Mouse (Mus musculus): ENCODE results near the gene C2cd5.
A peak's percentile ranks its signal among the peaks of the same experiment; 100 is the strongest.

The C2cd5 gene

GRCm38 (mm10) chr6:143067654-143068053, 32.3 kb downstream of the C2cd5 start:
- Histone ChIP-seq H3K27me3 (ENCODE audit: insufficient read depth, low read length) (no peaks in the 10 kb centered on the region), H3K36me3 (ENCODE audit: insufficient read depth, low read length) (peaks cover 44% of the 10 kb centered on the region), H3K9me3 (ENCODE audit: low read length) (no peaks in the 10 kb centered on the region), H3K4me1 (replicated peaks; ENCODE audit: low read depth, low read length) (peaks cover 39% of the 10 kb centered on the region), H3K4me3 (replicated peaks; ENCODE audit: low read length) (no peak overlapping the region)
- TF ChIP-seq POU5F1 (IDR thresholded peaks at IDR 0.05; ENCODE audit: borderline replicate concordance, low read length): no peak
- no peak for TF ChIP-seq CTCF (conservative IDR thresholded peaks at IDR 0.05; ENCODE audit: low read length)
- TF ChIP-seq NANOG (IDR thresholded peaks at IDR 0.05; ENCODE audit: borderline replicate concordance, low read length): no peak

GRCm38 (mm10) chr6:143066859-143067258, 33.1 kb downstream of the C2cd5 start:
- Histone ChIP-seq H3K4me1 (replicated peaks; ENCODE audit: low read depth, low read length) (peaks cover 39% of the 10 kb centered on the region), H3K4me3 (replicated peaks; ENCODE audit: low read length) (no peak overlapping the region)
- TF ChIP-seq CTCF (conservative IDR thresholded peaks at IDR 0.05; ENCODE audit: low read length): no peak
- no peak for TF ChIP-seq POU5F1 (IDR thresholded peaks at IDR 0.05; ENCODE audit: borderline replicate concordance, low read length)
- no peak for TF ChIP-seq NANOG (IDR thresholded peaks at IDR 0.05; ENCODE audit: borderline replicate concordance, low read length)

GRCm38 (mm10) chr6:143064047-143064446, 35.9 kb downstream of the C2cd5 start:
- H3K4me3 ChIP-seq (replicated peaks; ENCODE audit: low read length): no peak overlapping the region
- TF ChIP-seq POU5F1 (IDR thresholded peaks at IDR 0.05; ENCODE audit: borderline replicate concordance, low read length) (no peak), CTCF (conservative IDR thresholded peaks at IDR 0.05; ENCODE audit: low read length) (no peak), NANOG (IDR thresholded peaks at IDR 0.05; ENCODE audit: borderline replicate concordance, low read length) (no peak)
- H3K36me3 ChIP-seq (ENCODE audit: insufficient read depth, low read length): peaks cover 55% of the 10 kb centered on the region
- peaks cover 21% of the 10 kb centered on the region for H3K4me1 ChIP-seq (replicated peaks; ENCODE audit: low read depth, low read length)
- no peaks in the 10 kb centered on the region for H3K27me3 ChIP-seq (ENCODE audit: insufficient read depth, low read length)
- H3K9me3 ChIP-seq (ENCODE audit: low read length): no peaks in the 10 kb centered on the region

More at GRCm38 (mm10) chr6:143066859-143067258, 33.1 kb downstream of the C2cd5 start:
- Histone ChIP-seq H3K36me3 (ENCODE audit: insufficient read depth, low read length) (peaks cover 44% of the 10 kb centered on the region), H3K27me3 (ENCODE audit: insufficient read depth, low read length) (no peaks in the 10 kb centered on the region), H3K9me3 (ENCODE audit: low read length) (no peaks in the 10 kb centered on the region)

GRCm38 (mm10) chr6:143057601-143058000, 42.3 kb downstream of the C2cd5 start:
- H3K4me1 ChIP-seq (replicated peaks; ENCODE audit: low read depth, low read length): peaks cover 8% of the 10 kb centered on the region; the same call in 1 of the 2 replicates
- peaks cover 61% of the 10 kb centered on the region for H3K36me3 ChIP-seq (ENCODE audit: insufficient read depth, low read length)
- no peak for TF ChIP-seq NANOG (IDR thresholded peaks at IDR 0.05; ENCODE audit: borderline replicate concordance, low read length)
- TF ChIP-seq CTCF (conservative IDR thresholded peaks at IDR 0.05; ENCODE audit: low read length): no peak
- no peak for TF ChIP-seq POU5F1 (IDR thresholded peaks at IDR 0.05; ENCODE audit: borderline replicate concordance, low read length)
- H3K4me3 ChIP-seq (replicated peaks; ENCODE audit: low read length): no peak overlapping the region
- no peaks in the 10 kb centered on the region for H3K27me3 ChIP-seq (ENCODE audit: insufficient read depth, low read length)
- no peaks in the 10 kb centered on the region for H3K9me3 ChIP-seq (ENCODE audit: low read length)

- peaks cover 11% of the 10 kb centered on the region for H3K9me3 ChIP-seq (ENCODE audit: low read length)
- TF ChIP-seq CTCF (conservative IDR thresholded peaks at IDR 0.05; ENCODE audit: low read length): no peak
- TF ChIP-seq POU5F1 (IDR thresholded peaks at IDR 0.05; ENCODE audit: borderline replicate concordance, low read length): no peak
- TF ChIP-seq NANOG (IDR thresholded peaks at IDR 0.05; ENCODE audit: borderline replicate concordance, low read length): peak; percentile 95
- H3K36me3 ChIP-seq (ENCODE audit: insufficient read depth, low read length): peaks cover 71% of the 10 kb centered on the region
Observed at GRCm38 (mm10) chr6:143051566-143051965, 48.4 kb downstream of the C2cd5 start.

GRCm38 (mm10) chr6:143049791-143050555, 50.0 kb downstream of the C2cd5 start:
- H3K36me3 ChIP-seq (ENCODE audit: insufficient read depth, low read length): peaks cover 69% of the 10 kb centered on the region
- H3K4me3 ChIP-seq (replicated peaks; ENCODE audit: low read length): no peak overlapping the region
- H3K4me1 ChIP-seq (replicated peaks; ENCODE audit: low read depth, low read length): peaks cover 23% of the 10 kb centered on the region
- H3K27me3 ChIP-seq (ENCODE audit: insufficient read depth, low read length): no peaks in the 10 kb centered on the region
- peaks cover 11% of the 10 kb centered on the region for H3K9me3 ChIP-seq (ENCODE audit: low read length)
- TF ChIP-seq CTCF (conservative IDR thresholded peaks at IDR 0.05; ENCODE audit: low read length): no peak
- TF ChIP-seq POU5F1 (IDR thresholded peaks at IDR 0.05; ENCODE audit: borderline replicate concordance, low read length): no peak
- no peak for TF ChIP-seq NANOG (IDR thresholded peaks at IDR 0.05; ENCODE audit: borderline replicate concordance, low read length)

More at GRCm38 (mm10) chr6:143051566-143051965, 48.4 kb downstream of the C2cd5 start:
- peaks cover 23% of the 10 kb centered on the region for H3K4me1 ChIP-seq (replicated peaks; ENCODE audit: low read depth, low read length)
- no peaks in the 10 kb centered on the region for H3K27me3 ChIP-seq (ENCODE audit: insufficient read depth, low read length)
- no peak overlapping the region for H3K4me3 ChIP-seq (replicated peaks; ENCODE audit: low read length)

DNA sequence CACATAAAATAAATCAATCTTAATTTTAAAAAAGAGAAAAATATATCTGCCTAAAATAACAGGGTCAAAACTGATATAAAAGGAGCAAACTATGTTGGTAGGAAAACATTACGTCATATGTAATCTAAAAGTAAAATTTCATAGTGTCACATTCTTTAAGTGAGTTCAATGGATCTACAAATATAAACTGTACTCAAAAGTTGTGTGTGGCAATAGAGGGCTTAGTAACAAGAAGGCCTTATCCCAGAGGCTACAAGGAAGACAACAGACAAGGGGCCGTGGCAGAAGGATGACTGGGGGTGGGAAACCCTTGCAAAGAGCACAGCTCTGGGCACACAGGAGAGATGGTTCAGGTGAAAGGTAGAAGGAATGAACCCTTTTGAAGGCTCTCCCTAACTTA, 50.8 kb downstream of the C2cd5 start:
- H3K4me1 ChIP-seq (replicated peaks; ENCODE audit: low read depth, low read length): peaks cover 19% of the 10 kb centered on the region
- peaks cover 64% of the 10 kb centered on the region for H3K36me3 ChIP-seq (ENCODE audit: insufficient read depth, low read length)
- TF ChIP-seq POU5F1 (IDR thresholded peaks at IDR 0.05; ENCODE audit: borderline replicate concordance, low read length): no peak
- no peak for TF ChIP-seq NANOG (IDR thresholded peaks at IDR 0.05; ENCODE audit: borderline replicate concordance, low read length)
- TF ChIP-seq CTCF (conservative IDR thresholded peaks at IDR 0.05; ENCODE audit: low read length): no peak
- H3K9me3 ChIP-seq (ENCODE audit: low read length): peaks cover 11% of the 10 kb centered on the region
- H3K27me3 ChIP-seq (ENCODE audit: insufficient read depth, low read length): no peaks in the 10 kb centered on the region
- H3K4me3 ChIP-seq (replicated peaks; ENCODE audit: low read length): no peak overlapping the region

DNA sequence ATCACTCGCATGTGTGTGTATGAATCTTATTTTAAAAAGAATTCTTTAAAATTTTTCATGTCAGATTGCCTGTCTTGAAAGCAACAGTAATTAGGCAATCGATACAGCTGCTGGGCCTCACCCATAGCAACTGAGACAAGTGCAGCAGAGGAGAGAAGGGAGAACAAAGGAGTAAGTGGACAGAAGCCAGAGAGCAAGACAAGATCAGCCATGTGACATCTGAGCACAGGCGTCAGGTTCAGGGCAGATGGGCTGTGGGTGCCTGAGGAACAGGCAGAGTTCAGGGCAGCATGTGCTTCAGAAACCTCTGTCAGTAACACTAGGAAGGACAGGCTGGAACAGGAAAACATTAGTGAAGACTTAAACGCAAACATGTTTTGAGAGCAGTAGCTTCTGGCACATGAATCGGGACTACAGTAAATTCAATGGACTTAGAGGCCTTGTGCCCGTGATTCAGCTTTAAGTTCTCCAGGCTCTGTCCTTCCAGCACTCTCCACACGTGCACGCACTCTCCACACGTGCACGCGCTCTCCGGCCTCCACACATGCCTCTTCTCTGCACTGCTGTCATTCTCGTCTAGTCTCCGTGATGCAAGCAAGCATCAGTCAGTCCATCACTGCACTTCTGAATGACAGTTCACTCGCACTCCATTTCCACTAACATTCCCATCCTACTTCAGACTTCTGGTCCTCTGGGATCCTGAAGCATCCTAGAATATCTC, 52.2 kb downstream of the C2cd5 start:
- Histone ChIP-seq H3K4me3 (replicated peaks; ENCODE audit: low read length) (no peak overlapping the region), H3K4me1 (replicated peaks; ENCODE audit: low read depth, low read length) (peaks cover 15% of the 10 kb centered on the region), H3K9me3 (ENCODE audit: low read length) (peaks cover 11% of the 10 kb centered on the region), H3K36me3 (ENCODE audit: insufficient read depth, low read length) (peaks cover 66% of the 10 kb centered on the region), H3K27me3 (ENCODE audit: insufficient read depth, low read length) (no peaks in the 10 kb centered on the region)
- no peak for TF ChIP-seq CTCF (conservative IDR thresholded peaks at IDR 0.05; ENCODE audit: low read length)
- no peak for TF ChIP-seq POU5F1 (IDR thresholded peaks at IDR 0.05; ENCODE audit: borderline replicate concordance, low read length)
- TF ChIP-seq NANOG (IDR thresholded peaks at IDR 0.05; ENCODE audit: borderline replicate concordance, low read length): no peak
